Mouse (Mus musculus) brain, embryonic 14.5 days (tissue): Measurements from ENCODE around the gene Mrps16.

ENCODE experiments used
- CTCF ChIP-seq: fragments of 200-500 bp; IDR thresholded peaks from 2 replicates; pipeline ENCODE4 v1.5.1; 2012; ENCODE audit warnings: inconsistent platforms, mild to moderate bottlenecking, moderate library complexity, borderline replicate concordance; ENCODE audit not compliant: insufficient read depth, insufficient read length; ENCODE audit errors: extremely low read depth
- POLR2A ChIP-seq: fragments of 200-500 bp; IDR thresholded peaks from 2 replicates; pipeline ENCODE4 v1.6.1; 2012; ENCODE audit warnings: mild to moderate bottlenecking, inconsistent platforms, borderline replicate concordance; ENCODE audit not compliant: poor library complexity, insufficient read depth, insufficient read length, severe bottlenecking; ENCODE audit errors: extremely low read depth

- TF ChIP-seq CTCF (no peak), POLR2A (no peak)
These were observed 35.2 kb upstream of the Mrps16 start for GRCm38 (mm10) chr14:20428593-20428992.
